Mouse (Mus musculus): Measurements from ENCODE around the gene Pla2g4a.

DNA sequence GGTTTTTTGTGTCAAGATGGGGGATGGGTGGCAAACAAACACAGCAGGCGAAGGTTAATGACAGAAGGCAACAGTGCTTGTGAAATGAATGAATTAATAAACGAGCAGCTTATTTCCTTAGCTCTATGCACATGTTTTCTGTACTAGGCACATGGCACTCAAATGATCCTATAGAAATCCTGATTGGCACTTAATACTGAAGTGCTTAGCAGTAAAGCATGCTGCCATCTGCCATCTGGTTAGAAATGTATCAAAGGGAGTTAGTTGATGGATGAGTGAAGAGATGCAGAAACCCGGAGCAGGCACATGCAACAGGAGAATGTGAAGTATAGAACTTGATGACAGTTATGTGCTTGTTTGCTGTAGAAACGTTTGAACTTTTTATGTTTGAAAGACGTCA lies 64.5 kb downstream of the Pla2g4a start:
- TF ChIP-seq CTCF (IDR thresholded peaks at IDR 0.05 in 2 of 3, conservative IDR thresholded peaks at IDR 0.05 in 1 of 3; ENCODE audit: control insufficient read depth in 1 of 3, insufficient read depth in 1 of 3, low read depth in 2 of 3, low read length in 3 of 3, poor library complexity in 1 of 3, severe bottlenecking in 1 of 3): no peak
- no peak for TF ChIP-seq SIN3A (IDR thresholded peaks at IDR 0.05; ENCODE audit: low read length)
- no peak for TF ChIP-seq RAD21 (IDR thresholded peaks at IDR 0.05; ENCODE audit: low read depth, low read length)
- TF ChIP-seq MXI1 (IDR thresholded peaks at IDR 0.05; ENCODE audit: low read depth, low read length): no peak
- TF ChIP-seq EP300 (IDR thresholded peaks at IDR 0.05; ENCODE audit: low read depth in 1 of 2, low read length in 2 of 2): no peak
- TF ChIP-seq USF1 (IDR thresholded peaks at IDR 0.05; ENCODE audit: low read depth, low read length): no peak
